Mouse (Mus musculus) large intestine, adult 2 months (tissue): ENCODE results near the gene Pnkd. TPM values are rescaled to one million over a fixed set of nuclear protein-coding genes. Genes with fewer than 3 reads are reported as not detected.

Source experiments
- DNase-seq: peaks from one replicate; pipeline ENCODE4 v3.0.0-alpha.2; 2012; ENCODE audit warnings: low read depth, low spot score
- WGBS: fragments of 180-500 bp; shearing (Covaris S2); methylation state at CpG from one replicate; pipeline ENCODE4 v1.1.7; 2018; 5-methylcytosine and 5-hydroxymethylcytosine counted together
- polyA plus RNA-seq: library from polyadenylated mRNA; depleted of rRNA; stranded (reverse); fragments of >200 nt; gene quantifications from 2 replicates; pipeline ENCODE4 v1.2.3, GENCODE M21; 2012

The Pnkd gene
- polyA plus RNA-seq, 1 experiment, result 53.4 TPM

GRCm38 (mm10) chr1:74294733-74295455 lies 10.2 kb downstream of the Pnkd start:
- 38% methylated on average over 6 of the region's 6 CpGs for WGBS
- no peak for DNase-seq

- WGBS, result 5% methylated on average over 9 of the region's 9 CpGs
- DNase-seq, result no peak
Measured at GRCm38 (mm10) chr1:74295456-74296171, 10.9 kb downstream of the Pnkd start.

DNA sequence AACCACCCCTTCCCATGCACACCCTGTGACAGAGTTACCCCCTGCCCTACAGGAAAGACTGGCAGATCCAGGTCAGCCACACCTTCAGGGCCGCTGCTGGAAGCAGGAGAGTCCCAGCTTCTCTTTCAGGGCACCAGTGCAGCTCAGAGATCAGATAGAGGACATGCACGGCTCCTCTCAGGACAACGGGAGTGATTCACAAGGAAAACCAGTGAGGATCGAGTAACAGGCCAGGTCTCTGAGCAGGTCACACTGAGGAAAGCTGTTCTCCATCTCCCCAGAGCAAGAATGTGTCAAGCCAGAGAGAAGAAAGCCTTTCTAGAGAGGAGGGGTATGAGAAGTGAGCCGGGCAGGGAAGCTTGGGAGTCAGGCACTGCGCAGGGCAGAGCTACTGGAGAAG lies 11.7 kb downstream of the Pnkd start:
- 17% methylated on average over 6 of the region's 6 CpGs for WGBS
- DNase-seq, result no peak

- 23% methylated on average over 3 of the region's 3 CpGs for WGBS
- no peak for DNase-seq
Measured at GRCm38 (mm10) chr1:74297269-74297668, 12.5 kb downstream of the Pnkd start.

DNA sequence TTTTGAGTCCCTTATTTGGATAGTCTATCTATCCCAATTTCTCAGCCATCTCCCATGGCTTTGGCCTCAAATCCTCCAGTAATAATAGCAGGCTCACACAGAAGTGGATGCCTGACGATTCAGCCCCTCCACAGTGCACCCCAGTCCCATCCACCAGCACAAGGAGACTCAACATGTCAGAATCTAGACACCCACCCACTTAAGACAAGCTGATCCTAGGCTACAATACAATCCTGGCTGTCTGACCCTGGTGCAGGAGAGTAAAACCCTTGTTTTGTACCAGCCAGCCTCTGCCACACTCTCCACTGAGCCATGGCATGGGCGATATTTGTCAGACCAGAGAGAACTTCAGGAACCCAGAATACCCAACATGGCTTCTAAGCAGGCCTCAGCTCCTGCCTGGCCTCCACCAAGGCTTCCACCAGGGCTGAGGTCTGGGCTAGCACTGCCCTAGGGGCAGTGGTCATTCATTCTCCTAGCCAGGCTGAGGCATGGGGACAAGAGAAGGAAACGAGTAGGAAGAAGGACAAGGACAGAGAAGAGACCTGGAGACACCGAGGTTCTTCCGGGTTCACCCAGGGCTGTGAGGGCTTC lies 13.5 kb downstream of the Pnkd start:
- 43% methylated on average over 5 of the region's 5 CpGs for WGBS
- DNase-seq, result no peak

- no peak for DNase-seq
- WGBS, result 15% methylated on average over 5 of the region's 5 CpGs
Measured at GRCm38 (mm10) chr1:74298996-74299395, 14.3 kb downstream of the Pnkd start.

DNA sequence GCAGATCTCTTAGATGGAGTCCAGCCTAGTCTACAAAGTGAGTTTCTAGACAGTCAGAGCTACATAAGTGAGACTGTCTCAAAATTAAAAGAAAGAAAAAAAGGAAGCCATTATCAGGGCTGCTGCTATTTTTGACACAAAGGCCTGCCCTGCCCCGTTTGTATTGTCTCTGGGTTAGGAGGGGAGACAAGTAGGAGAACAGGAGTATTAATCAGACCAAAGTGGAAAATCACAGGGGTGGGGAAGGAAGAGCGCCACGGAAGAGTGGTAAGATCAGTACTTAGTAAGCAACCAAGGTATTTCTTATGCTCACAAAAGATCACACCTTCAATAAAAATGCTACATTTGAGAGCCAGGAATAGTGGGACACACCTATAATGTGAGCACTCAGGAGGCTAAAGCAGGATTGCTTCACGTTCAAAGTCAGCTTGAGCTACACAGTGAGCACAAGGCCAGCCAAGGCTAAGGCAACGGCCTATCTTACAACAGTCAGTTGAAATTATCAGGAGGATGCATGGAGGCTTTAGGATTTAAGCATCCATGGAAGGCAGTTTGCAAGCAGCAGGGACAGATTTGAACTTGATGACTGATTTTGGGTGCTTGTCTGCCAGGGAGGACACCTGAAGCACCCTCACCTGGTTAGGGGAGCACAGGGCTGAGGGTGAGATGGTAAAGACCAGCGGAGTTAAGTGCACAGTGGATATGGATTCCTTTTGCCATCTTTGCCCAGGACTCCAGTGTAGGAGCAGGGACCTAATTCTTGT lies 15.8 kb downstream of the Pnkd start:
- 38% methylated on average over 6 of the region's 6 CpGs for WGBS

DNA sequence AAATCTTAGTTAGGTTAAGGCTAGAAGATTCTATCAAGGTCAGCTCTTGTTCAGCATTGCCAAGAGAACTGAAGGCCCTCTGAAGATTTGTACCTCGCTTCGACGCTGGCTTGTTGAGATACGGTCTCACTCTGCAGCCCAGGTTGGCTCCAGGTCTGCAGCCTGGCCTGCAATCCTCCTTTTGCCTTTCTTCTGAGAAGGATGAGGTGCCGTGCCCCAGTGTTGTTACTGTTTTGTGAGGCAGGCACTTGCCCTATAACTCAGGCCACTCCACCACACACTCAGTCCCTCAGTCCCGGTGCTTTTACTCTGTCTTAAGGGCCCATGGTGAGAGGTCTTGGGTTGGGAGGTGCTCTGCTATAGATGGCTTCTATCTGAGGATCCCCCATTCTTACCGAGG lies 17.5 kb downstream of the Pnkd start:
- 62% methylated on average over 7 of the region's 7 CpGs for WGBS

More for the DNA sequence above, 15.8 kb downstream of the Pnkd start:
- no peak for DNase-seq

DNA sequence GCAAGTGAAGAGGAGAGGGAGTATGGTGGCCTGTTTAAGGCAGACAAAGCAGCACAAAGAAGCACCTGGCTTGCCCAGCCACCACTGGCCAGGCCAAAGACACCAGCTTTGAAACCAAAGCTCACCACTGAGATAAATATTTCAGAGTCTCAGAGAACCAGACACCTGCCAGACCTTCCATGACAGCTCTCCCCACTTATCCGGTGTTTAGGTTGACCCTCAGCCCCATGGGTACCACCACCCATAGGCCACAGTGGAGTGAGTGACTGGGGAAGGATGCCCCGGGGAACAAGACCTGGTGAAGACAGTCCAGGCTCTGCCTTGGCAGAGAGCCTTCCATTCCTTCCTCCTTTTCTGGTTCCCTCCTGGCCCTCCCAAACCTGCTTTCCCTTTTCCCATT lies 18.1 kb downstream of the Pnkd start:
- no peak for DNase-seq
- WGBS, result 15% methylated on average over 2 of the region's 2 CpGs

More for the DNA sequence above, 17.5 kb downstream of the Pnkd start:
- no peak for DNase-seq

DNA sequence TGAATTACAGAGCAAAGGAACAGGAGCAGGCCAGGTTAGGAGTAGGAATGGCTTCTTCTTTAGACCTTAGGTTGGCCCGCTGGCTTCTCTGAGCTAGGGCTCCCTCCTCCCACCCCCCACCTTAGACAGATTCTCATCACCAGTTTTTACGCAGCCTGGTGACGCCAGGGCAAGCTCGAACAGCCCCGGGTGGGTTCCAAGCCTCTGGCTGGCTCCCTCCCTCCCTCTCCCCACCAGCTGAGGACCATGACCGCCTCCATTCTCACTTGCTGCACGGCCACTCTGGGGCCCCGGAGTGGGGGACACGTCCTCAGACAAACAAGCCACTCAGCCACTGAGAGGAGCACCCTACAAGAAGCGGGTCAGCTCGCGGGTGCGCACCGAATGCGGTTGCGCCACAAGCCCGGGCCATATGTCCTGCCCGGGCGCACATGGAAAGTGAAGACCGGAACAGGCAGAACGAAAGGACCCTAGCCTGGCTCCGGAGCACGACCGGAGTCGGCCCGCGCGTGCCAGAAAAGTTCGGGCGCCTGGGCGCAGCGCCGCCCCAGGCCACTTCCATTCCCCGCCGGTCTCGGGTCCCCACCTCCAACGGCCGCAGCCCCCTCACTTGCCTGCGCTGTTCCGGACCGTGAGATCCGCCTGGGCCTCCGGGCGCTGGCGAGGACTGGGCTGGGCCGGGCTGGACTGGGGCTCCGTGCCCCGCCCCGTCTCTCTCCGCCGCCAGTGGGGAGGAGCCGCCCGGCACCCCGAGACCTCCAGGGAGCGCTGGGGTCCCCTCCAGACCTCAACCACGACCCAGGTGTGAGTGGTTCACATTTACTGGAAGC lies 19.0 kb downstream of the Pnkd start:
- under 1% methylated on average over 56 of the region's 56 CpGs for WGBS
- no peak for DNase-seq

DNA sequence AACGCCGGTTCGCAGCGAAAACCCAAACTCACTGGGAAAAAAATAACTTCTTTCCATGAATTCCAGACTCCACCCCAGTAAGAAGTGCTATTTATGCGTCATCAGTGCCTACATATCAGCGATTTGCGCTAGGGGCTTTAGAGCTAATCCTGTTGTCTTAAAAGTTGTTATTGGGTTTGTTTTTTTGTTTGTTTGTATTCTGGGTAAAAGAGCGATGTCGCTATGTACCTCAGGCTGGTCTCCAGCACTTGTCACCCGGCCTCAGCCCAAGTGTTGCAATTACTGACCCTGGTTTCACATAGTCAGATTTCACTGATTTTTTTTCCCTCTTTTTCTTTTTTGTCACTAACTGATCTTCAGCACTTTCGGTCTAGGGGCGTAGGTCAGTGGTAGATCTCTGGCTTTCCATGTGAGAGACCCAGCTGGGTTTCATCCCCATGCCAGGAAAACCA lies 19.6 kb downstream of the Pnkd start:
- 3% methylated on average over 12 of the region's 12 CpGs for WGBS
- DNase-seq, result no peak

DNA sequence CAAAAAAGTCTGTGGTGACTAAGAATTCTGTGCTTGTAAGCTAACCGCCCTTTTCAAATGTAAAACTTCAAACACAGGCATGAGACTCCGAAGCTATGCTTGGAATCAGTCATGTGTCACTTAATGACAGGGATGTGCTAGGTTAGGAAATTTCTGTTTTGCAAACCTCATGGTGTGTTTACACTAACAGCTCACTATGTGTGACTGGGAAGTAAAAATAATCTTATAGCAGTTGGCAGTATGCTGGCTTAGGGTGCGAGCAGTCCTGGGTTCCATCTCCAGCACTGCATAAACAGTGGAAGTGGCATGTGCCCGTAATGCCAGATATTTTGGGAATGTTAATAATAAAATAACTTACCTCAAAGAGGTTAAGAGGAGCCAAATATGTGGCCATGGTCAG lies 20.2 kb downstream of the Pnkd start:
- no peak for DNase-seq
- WGBS, result 59% methylated on average over 4 of the region's 4 CpGs

DNA sequence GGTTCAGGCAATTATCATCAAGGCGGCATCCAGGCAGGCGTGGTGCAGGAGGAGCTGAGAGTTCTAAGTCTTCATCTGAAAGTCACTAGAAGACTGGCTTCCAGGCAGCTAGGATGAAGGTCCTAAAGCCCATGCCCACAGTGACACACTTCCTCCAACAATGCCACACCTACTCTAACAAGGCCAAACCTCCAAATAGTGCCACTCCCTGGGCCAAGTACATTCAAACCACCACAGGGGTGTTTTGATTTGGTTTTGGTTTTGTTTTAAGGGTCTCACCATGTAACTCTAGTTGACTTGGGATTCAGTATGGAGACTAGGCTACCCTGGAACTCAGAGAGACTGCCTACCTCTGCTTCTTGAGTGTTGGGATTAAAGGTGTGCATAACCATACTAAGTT lies 20.8 kb downstream of the Pnkd start, which contains the start of gene Tmbim1:
TSS of gene Tmbim1 (minus strand) at position 101 of the 400 bp plus-strand sequence.
- no peak for DNase-seq
- 42% methylated on average over 2 of the region's 2 CpGs for WGBS

DNA sequence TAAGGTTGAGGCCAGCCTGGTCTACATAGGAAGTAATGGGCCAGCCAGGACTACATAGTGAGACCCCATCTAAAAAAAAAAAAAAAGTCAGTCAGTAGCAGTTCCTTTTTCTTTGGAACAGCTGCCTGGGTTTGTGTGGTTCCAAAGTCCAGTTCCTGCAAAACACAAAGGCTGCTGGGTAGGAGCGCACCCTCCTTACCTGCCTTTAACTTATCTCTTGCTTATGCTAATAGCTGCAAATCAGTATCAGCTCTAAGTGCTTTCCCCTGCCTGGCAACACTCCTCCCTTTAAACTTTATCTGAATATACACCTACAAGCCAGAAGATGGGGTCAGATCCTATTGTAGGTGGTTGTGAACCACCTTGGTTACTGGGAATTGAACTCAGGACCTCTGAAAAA lies 22.4 kb downstream of the Pnkd start:
- 33% methylated on average over 1 of the region's 1 CpGs for WGBS
- DNase-seq, result no peak

- 69% methylated on average over 10 of the region's 10 CpGs for WGBS
Measured at GRCm38 (mm10) chr1:74308001-74308964, 23.6 kb downstream of the Pnkd start.

GRCm38 (mm10) chr1:74309767-74310166 lies 25.0 kb downstream of the Pnkd start:
- no peak for DNase-seq
- 32% methylated on average over 3 of the region's 3 CpGs for WGBS

More at GRCm38 (mm10) chr1:74308001-74308964, 23.6 kb downstream of the Pnkd start:
- DNase-seq, result no peak

DNA sequence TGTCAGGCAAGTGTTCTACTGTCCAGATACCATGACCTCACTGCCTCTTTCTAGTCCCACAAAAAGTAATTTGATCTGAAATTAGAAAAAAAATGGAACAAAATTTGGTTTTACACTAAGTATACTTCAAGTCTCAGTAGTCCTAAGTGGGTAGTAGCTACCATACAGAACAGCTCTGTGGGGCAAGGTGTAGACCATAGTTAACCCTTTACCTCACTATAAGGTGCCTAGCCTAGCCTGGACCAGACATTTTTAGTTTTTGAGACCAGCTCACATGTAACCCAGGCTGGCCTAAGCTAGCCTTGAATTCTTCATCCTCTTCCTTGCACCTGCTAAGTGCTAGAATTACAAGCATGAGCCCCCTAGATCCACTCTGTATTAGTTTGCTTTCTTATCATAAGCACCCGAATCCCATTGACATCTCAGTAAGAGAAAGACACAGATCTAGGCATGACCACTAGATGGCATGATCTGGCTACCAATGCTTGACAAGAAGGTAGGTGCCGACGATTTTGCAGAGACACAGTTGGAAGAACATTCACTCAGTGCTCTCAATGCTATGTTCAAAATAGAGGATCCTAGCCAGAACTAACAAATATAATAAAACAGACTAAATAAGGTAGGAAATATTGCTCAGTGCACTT lies 28.4 kb downstream of the Pnkd start:
- no peak for DNase-seq
- WGBS, result under 1% methylated on average over 3 of the region's 3 CpGs
